Mouse (Mus musculus): ENCODE results near the gene Cox11.

The Cox11 gene

DNA sequence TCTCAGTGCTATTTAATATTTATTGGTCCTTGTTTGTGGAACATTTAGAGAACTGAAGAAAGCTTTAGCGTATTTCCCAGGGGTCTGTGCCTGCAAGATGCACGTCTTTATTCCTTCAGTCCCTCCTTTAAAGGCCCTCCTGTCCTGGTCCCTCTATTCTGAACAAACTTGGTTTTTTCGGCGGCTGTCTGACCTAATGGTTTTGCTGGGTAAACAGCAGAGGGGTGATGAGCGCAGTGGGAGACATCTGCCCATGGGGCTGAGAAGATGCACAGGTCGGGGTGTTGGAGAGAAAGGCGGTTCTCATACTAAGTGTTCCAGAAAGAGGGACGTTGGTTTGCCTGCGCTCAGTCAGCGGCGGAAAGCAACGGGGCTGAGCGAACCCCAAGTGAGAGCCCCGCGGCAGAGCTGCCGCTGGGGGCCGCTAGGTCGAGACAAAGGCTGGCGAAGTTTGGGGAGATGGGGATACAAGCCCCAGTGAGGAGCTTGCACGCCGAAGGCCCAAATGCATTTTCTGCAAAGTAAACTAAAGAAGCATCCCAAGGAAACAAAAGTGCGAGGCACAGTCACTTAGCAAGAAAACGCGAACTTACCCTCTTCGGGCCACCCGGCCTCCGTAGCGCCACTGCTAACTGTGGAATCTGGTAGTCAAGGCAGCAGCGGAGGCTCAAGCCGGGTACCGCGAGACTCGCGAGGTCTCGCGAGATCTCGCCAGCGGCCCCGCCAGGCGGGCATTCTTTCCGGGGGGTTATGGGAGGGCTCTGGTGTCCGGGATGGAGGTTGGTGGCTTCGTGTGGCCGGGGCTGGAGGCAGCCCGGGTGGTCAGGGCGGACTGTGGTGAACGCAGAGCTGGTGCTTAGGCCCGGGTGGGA, at the start of gene Cox11, which contains the start of gene Stxbp4:
Cox11 (plus strand) TSS at position 734 of the 872 bp plus-strand sequence.
Stxbp4 (minus strand) TSS at position 645 of the 872 bp plus-strand sequence.
- peak; percentile 95 for DNase-seq

DNA sequence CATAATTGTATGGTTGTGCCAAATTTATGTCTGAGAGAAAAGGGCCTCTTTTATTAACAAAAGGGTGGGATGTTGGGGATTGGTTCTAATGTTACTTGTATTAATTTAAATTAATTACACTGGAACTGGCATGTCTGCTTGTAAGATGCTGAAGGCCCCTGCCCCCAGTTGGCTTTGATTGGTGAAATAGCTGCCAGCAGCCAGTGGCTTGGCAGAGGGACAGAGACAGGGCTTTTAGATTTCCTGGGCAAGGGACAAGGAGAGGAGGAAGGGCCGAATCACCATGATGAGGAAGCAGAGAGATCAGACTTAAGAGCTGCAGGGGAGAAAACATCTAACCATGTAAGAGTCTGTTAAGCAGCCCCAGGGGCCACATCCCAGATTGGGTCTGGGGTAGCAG, 47.0 kb upstream of the Cox11 start:
- DNase-seq: no peak

- DNase-seq: no peak
These were observed 42.1 kb upstream of the Cox11 start for GRCm38 (mm10) chr11:90595826-90596225.

GRCm38 (mm10) chr11:90603066-90603465, 34.9 kb upstream of the Cox11 start:
- DNase-seq: no peak

GRCm38 (mm10) chr11:90612118-90612517, 25.9 kb upstream of the Cox11 start:
- no peak for DNase-seq

GRCm38 (mm10) chr11:90614743-90615142, 23.2 kb upstream of the Cox11 start:
- no peak for DNase-seq

- DNase-seq: peak; percentile 12
These were observed 21.5 kb upstream of the Cox11 start for GRCm38 (mm10) chr11:90616431-90616830.

DNA sequence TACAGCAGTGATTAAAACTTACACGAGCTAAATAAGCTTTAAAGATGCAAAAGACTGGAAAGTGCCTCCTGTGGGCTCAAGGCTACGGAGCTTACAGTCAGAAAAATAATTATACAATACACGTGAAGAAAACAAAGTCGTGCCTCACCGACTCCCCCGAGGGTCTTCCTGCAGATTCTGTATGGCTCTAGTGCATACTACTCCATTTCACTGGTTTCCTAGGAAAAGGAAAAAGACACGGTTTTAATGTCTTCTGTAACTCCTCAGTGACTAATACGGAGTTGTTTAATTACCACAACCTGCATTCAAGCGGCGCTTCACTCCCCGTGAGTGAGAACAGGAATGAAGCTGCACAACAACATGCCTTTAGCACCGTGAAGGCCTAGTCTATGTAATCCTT, 15.9 kb upstream of the Cox11 start:
- no peak for DNase-seq

GRCm38 (mm10) chr11:90622500-90622899, 15.5 kb upstream of the Cox11 start:
- DNase-seq: no peak

DNA sequence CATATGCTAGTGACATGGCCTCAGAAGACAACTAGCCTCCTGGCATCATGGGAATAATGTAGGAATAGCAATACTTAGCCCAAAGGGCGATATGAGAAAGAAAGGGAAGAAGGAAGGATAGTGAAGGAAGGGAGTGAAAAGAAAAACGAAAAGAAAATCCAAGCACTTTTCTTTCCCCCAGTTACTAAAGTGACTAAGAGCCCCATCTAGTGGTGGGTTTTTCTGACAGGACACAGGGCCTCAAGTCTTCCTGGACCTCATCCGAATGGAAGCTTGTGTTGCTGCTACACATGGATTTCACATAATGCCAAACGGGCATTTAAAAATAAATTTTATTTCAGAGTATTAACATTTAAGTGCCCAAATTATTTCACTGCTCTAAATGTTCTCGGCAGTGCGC, 14.5 kb upstream of the Cox11 start:
- DNase-seq: peak; percentile 71

GRCm38 (mm10) chr11:90625174-90625573, 12.8 kb upstream of the Cox11 start:
- no peak for DNase-seq

DNA sequence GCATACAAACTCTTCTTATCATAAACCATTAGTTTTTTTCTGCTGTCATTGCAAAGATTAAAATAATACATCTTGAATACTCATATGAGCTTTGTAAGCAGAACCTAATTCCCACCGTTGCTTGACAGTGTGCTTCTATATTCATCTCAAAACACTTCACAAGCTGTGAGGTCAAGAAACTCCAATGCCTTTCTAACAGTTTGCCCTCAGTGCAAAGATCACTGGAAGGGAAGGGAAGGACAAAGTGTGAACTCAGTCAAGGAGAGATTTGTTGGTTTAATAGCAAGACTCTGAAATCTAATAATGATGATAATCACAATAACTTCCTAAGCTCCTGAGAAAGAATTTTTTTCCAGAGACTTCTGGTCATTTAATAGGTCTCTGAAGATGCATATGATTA, 10.2 kb upstream of the Cox11 start:
- DNase-seq: no peak

DNA sequence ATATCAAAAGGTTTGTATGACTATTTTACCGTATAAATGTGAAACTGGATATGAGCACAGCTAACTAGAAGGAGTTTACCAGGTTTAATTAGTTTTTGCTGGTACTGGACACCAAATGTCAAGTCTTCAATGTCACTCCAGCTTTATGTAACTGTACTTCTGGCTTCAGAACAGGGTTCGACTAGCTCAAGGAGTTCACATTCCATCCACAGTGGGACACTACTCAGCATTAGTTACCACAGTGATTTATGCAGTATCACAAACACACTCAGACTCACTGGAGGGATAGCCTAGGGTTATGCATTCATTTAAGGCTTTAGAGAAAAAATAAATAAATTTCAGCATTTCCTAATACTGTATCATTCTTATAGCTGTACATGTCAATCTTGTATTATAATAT, 5.5 kb upstream of the Cox11 start:
- peak; percentile 33 for DNase-seq

- no peak for DNase-seq
These were observed 3.3 kb upstream of the Cox11 start for GRCm38 (mm10) chr11:90634661-90635060.

DNA sequence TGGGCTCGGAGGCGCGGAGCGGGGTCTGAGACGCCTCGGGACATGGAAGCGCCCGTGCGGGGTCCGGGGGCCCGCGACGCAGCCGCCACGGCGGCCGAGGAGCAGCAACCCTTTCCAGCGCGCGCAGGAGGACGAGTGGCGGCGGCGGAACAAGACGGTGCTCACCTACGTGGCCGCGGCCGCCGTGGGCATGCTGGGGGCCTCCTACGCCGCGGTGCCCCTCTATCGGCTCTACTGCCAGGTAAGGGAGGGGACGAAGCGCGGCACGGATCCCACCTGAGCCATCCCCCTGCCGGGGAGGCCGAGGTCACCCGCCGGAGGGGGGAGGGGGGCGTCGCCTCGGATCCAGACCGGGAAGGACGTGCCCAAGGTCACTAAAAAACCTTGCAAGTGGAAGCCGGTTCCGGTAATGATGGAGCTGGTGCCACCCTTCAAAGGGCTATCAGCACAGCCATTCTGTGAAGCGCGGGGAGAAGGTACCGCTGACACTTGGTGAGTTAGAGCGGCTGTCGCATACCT, 398 bp downstream of the Cox11 start:
- peak; percentile 20 for DNase-seq

DNA sequence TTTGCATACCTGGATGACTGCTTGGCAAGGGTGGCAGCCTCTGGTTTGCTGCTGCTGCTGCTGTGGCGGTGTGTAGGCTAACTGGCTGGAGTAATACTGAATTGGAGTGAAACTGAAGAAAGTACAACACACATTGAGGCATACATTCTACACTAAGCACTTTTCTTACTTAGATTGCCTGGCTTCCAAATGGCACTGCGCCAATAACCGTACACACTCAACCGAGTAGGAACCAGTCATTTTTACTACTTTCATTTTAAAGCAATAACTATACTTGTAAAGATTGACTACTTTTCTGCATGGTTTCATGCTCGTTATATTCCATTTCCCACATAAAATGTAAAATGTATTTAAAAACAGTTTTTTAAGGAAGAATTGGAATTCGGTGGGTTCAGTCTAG, 11.8 kb downstream of the Cox11 start:
- no peak for DNase-seq

GRCm38 (mm10) chr11:90650231-90650885, 12.4 kb downstream of the Cox11 start:
- no peak for DNase-seq

DNA sequence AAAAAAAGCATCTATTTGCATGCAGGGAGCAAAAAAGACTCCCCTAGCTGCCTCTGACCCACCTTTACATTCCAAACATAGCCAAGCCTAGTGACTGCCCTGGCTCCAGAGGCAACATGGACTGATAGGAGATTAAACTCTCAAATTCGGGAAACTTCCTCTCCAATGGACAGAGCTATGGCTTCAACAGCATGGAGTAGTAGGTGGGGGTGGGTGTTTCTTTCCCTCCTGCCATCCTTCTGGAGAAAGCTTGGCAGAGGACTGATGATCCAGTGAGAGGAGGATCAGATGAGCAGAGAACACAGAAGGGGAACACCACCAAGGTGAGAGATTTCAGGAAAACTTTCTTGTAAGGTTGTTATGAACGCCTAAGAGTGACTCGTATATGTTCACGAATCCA, 14.6 kb downstream of the Cox11 start:
- no peak for DNase-seq

- DNase-seq: peak; percentile 46
These were observed 19.6 kb downstream of the Cox11 start for GRCm38 (mm10) chr11:90657527-90657926.

DNA sequence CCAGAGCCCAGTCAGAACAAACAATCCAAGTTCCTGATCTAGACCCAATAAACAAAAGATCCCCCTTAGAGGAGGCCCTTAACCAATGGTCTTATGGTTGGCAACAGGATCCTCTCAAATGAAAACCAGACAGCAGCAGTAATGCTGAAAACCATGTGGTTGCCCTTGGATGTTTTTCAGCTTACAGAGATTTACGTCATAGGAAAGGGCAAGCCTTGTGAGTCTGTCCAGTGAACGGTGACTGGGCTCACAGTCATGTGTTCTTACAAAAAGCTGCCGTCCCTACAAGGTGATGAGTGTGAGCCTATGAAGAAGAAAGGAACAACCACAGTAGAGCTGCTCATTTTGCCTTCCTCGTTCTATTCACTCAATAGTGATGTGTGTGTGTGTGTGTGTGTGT, 22.7 kb downstream of the Cox11 start:
- no peak for DNase-seq

GRCm38 (mm10) chr11:90663052-90663451, 25.1 kb downstream of the Cox11 start:
- no peak for DNase-seq

GRCm38 (mm10) chr11:90663618-90664297, 25.8 kb downstream of the Cox11 start:
- no peak for DNase-seq

DNA sequence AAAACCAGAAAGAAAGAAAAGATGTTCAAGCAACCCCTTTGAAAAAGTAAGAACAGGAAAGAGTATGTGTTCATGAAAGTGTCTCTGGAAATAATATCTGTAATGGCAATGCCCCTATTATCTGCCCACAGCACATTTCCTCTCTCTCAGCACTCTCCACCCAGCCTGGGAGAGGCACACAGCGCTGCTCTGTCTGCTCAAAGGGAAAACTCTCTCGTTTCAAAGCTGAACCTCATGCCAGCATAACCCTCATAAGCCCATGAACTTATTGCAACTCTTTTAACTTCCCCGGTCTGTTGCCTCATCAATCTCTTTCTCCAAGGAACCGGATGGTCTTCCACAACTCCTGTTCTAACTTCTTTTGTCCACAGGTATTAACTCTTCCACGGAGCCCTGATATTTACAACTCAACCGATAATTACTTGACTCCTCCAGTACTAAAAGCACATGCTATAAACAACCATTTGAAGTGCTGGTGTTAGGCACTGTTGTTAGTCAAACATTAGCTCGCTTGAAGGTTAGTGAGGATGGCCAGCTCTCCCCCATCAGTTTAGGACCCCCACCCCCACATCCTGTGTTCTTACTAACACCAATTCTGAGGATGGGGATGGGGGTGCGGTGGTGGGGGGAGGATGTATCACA, 26.5 kb downstream of the Cox11 start:
- DNase-seq: no peak

Measured in lung, postnatal 36 days (tissue).